Mouse (Mus musculus): Measurements from ENCODE around the gene Phospho1.

Gene Phospho1

DNA sequence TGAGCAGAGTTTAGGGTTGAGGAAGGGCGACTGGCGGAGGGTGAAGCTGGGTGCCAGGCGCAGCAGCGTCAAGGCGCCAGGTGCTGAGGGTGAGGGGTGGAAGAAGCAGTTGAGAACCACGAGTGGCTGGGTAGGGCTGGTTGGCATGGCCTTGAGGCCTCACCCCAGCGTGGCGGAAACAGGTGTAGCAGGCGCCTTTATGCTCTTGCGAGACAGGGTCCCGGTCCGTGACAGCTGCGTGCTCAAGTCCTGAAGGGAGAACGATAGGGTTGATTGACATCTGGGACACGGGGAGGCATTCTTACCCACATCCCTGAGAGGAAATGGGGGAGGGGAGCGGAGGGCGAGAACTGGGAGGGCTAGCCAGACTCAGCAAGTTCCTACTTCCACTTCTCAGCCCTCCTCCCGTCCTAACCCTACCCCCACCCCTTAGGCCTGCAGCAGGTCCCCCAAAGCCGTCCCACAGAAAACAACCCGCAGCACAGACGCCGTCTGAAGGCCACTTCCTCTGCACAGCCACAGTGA, 9.9 kb downstream of the Phospho1 start:
- peak in 1 of 2 experiments; percentile 58 for DNase-seq (ENCODE audit: low spot score in 2 of 2)

- DNase-seq (ENCODE audit: low spot score in 2 of 2), result no peak
These were observed 10.7 kb downstream of the Phospho1 start for GRCm38 (mm10) chr11:95834742-95835710.

GRCm38 (mm10) chr11:95835832-95836231, 11.5 kb downstream of the Phospho1 start:
- no peak for DNase-seq (ENCODE audit: low spot score in 2 of 2)

DNA sequence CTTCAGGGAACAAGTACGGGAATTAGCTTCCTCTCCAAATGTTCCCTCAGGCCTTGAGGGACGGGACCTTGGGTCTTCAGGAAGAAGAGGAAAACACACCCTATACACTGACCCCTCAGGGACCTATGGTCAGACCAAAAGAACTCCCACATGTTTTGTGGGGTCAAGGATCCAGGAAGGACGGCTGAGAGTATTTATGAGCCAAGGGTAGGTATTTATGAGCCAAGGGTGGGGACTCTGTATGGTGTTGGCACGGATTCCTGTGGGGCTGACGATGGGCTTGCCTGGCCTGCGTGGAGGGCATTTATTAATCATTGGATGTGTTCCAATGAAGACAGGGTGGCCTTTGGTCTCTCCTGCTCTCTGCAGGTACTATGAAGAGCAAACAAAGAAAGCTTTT, 12.1 kb downstream of the Phospho1 start:
- DNase-seq (ENCODE audit: low spot score in 2 of 2), result peak in 1 of 2 experiments; percentile 74

- peak; percentile 83 to 87 for DNase-seq (ENCODE audit: low spot score in 2 of 2)
These were observed 12.8 kb downstream of the Phospho1 start, which contains the start of gene Gngt2 for GRCm38 (mm10) chr11:95837059-95837458. Gene Gngt2 (plus strand): TSS chr11:95837216.

- no peak for DNase-seq (ENCODE audit: low spot score in 2 of 2)
These were observed 14.3 kb downstream of the Phospho1 start for GRCm38 (mm10) chr11:95838598-95838997.

- no peak for DNase-seq (ENCODE audit: low spot score in 2 of 2)
These were observed 14.9 kb downstream of the Phospho1 start for GRCm38 (mm10) chr11:95838999-95839868.

- DNase-seq (ENCODE audit: low spot score in 2 of 2), result no peak
These were observed 16.6 kb downstream of the Phospho1 start for GRCm38 (mm10) chr11:95840694-95841497.

GRCm38 (mm10) chr11:95841498-95841830, 17.2 kb downstream of the Phospho1 start:
- no peak for DNase-seq (ENCODE audit: low spot score in 2 of 2)

DNA sequence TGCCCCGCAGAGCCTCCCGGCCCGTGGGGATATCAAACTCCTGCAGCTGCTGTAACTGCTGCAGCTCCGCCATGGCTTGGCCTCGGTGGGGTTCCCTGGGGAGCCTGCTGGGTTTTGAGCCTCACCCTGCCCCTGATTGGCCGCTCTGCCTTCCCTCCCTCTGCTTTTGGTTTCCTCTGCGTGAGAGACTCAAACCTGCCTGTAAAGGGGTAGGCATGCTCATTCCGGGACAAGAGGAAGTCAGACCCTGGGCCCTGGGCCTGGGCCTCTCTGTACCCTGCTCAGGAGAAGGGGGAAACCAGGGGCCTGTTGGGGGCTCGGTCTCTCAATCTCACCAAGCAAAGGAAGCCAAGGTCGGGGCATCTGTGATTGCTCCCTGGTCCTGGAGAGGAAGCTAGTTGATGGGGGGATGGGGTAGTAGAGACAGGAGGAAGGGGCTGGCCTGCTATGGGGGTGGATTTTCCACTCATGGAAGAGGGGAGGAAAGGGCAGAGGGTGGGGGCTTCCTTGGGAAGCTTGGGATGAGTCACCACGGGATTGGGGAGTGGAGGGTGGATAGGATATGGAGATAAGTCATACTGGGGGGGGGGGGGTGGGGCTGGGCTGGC, 17.9 kb downstream of the Phospho1 start, which contains the start of gene Abi3:
TSS of gene Abi3 (minus strand) at position 403 of the 608 bp plus-strand sequence.
- DNase-seq (ENCODE audit: low spot score in 2 of 2), result peak; percentile 66 to 76

GRCm38 (mm10) chr11:95842953-95843352, 18.7 kb downstream of the Phospho1 start:
- no peak for DNase-seq (ENCODE audit: low spot score in 2 of 2)

GRCm38 (mm10) chr11:95843421-95843950, 19.2 kb downstream of the Phospho1 start:
- DNase-seq (ENCODE audit: low spot score in 2 of 2), result no peak

DNA sequence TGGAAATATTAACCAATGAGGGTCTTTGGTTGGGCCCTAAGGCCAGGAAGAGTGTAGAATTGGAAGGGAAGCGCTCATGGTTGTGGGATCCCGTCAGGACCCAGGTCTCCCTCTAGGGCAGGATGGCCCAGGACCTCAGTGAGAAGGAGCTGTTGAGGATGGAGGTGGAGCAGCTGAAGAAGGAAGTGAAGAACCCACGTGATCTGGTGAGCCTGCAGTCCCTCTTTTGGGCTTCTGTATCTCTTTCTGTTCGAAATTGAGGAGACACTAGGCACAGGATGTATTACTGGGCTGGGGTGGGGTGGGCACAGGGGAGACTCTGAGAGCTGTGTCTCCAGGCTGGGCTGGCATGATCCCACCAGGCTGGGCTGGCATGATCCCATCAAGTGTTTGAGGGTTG, 20.6 kb downstream of the Phospho1 start:
- DNase-seq (ENCODE audit: low spot score in 2 of 2), result no peak

DNA sequence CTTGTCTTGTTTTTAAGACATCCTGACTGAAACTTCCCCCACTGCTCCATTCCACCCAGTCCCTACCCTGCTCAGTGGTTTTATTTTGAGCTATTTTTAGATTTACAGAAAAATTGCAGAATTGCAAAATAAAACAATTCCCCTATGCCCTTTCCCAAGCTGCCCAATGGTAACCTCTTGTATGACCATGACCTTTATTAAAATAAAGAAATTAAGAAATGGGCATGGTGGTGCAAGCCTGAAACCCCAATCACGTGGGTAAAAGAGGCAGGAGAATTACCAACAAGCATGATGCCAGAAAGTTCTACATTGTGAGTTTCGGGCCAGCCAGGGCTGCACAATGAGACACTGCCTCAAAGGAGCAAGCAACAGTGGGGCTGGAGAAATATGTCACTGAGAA, 26.6 kb downstream of the Phospho1 start:
- DNase-seq (ENCODE audit: low spot score in 2 of 2), result no peak

- DNase-seq (ENCODE audit: low spot score in 2 of 2), result peak in 1 of 2 experiments; percentile 59
These were observed 29.4 kb downstream of the Phospho1 start for GRCm38 (mm10) chr11:95853684-95854083.

DNA sequence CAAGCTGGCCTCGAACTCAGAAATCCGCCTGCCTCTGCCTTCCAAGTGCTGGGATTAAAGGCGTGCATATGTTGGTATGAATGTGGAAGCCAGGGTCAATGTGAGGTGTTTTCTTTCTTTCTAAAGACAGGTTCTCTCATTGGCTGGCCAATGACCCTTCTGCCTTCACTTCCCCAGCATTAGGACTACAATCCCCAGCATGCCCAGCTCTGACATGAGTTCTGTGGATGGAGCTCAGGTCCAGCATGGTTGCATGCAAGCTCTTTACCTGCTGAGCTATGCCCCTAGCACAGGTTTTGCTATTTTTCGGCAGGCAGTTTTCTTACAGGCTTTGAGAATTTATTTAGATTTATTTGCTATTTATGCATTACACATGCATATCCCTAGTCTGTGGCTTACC, 33.0 kb downstream of the Phospho1 start:
- no peak for DNase-seq (ENCODE audit: low spot score in 2 of 2)

DNA sequence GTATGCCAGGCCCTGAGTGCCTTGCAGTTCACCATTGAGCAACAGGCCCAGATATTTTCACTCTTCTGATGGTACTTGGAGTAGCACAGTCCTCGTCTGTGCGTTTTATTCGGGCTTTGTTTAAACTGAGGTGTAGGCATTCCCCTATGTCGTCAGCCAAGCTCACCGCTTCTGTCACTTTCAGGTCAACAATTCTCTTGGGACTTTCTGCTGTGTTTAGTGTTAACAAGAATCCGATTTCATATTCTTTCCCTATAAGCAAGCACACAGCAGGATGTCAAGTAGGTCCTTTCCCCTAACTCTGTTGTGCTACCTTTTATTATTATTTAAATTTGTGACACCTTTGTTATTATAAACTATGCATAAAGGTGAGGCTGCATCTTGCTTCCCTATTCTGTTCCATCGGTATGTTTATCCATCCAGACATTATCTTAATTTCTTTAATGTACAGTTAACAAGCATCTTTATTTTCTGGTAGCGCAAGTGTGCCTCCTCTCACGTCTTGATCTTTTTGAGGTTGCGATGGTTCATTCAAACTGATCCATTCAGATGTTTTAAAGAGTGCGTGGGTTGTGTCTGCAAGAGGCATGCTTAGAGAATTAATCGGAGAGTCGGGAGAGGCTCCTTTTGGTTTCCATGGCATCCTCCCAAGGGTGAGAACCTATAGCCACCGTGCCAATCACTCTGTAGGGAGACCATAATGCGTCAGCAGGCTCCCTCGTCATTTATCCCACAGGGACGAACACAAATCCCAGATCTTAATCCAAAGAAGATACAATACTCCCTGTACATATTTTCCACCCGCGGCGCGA, 33.6 kb downstream of the Phospho1 start:
- no peak for DNase-seq (ENCODE audit: low spot score in 2 of 2)

DNA sequence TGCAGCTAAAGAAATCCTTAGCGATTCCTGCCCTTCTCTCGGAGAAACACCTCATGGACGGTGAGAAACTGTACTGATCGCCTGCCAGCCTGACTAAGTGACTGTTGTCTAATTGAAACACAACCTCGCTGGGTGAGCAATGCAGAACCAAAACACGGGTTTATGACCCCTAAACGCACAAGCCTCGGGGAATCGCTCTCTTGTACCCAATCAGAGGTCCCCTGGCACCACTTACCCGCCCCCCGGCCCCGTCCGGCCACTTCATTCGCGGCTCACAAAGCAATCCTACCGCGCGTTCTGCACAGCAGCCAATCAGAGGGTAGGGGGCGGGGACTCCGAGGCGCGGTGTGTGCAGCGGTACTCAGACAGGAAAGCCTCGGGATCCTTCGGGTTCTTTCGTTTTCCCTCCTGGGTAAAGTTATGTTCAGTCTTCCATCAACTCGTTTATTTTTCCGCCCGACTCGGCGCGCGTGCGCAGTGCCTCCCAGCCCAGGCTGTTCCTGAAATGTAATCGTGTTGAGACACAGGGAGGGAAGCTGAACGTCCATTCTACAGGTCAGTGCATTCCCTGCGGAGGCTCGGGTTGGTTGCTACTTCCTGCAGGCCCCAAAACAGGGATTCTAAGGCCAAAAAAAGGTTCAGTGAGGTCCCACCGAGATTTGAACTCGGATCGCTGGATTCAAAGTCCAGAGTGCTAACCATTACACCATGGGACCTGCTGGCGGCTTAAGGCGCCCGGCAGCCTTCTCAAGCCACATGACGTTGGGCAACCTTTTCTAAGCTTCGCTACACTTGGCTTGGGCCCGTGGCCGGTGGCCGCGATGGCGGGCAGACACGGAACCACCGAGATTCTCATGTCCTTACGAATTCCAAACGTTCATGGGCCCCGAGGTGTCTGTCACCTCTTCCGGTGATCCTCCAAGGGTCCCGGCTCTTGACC, 34.5 kb downstream of the Phospho1 start:
- DNase-seq (ENCODE audit: low spot score in 2 of 2), result peak; percentile 98

GRCm38 (mm10) chr11:95859468-95859855, 35.2 kb downstream of the Phospho1 start:
- no peak for DNase-seq (ENCODE audit: low spot score in 2 of 2)
